Mouse (Mus musculus): ENCODE results near the gene Akain1. TPM values are rescaled to one million over a fixed set of nuclear protein-coding genes. Genes with fewer than 3 reads are reported as not detected.
A peak's percentile ranks its signal among the peaks of the same experiment; 100 is the strongest.

The Akain1 gene
- polyA plus RNA-seq, 1 experiment from 2014 or later, result not detected

DNA sequence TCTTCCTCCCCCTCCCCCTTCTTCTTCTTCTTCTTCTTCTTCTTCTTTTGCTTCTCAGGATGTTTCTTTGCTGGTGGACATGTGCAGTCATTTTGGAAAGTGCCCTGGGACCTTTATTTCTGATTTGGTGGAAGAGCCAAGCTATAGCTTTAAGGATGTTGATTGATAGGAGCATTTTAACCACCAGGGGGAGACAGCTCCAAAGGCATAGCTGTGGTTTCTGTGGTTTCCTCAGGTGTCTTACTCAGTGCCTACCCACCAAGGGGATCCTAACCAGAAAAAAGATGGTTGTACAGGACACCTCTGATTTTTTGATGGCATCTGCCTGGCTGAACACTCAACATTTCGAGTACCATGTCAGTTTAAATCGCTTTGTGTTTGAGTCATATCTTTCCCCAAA lies 56.4 kb downstream of the Akain1 start:
- H3K4me2 ChIP-seq (replicated peaks; ENCODE audit: low read depth, low read length), result no peak overlapping the region
- ATAC-seq (no peak), DNase-seq (ENCODE audit: low spot score) (no peak)
- H3K27ac ChIP-seq (ENCODE audit: low read length), result no peak overlapping the region
- no peaks in the 10 kb centered on the region for H3K36me3 ChIP-seq (ENCODE audit: insufficient read depth, low read length)
- no peaks in the 10 kb centered on the region for H3K4me1 ChIP-seq (ENCODE audit: insufficient read depth, low read depth, low read length)
- H3K27me3 ChIP-seq (replicated peaks; ENCODE audit: insufficient read depth, low read length), result no peaks in the 10 kb centered on the region
- no peak overlapping the region for H3K9ac ChIP-seq (replicated peaks; ENCODE audit: low read depth)
- no peak overlapping the region for H3K4me3 ChIP-seq (ENCODE audit: low read depth, low read length)
- H3K9me3 ChIP-seq (ENCODE audit: low read length), result no peaks in the 10 kb centered on the region
- TF ChIP-seq EP300 (IDR thresholded peaks at IDR 0.05) (no peak), CTCF (IDR thresholded peaks at IDR 0.05) (peak; percentile 17; the same call in 1 of the 2 replicates)
- 36% methylated on average over 2 of the region's 2 CpGs for WGBS

DNA sequence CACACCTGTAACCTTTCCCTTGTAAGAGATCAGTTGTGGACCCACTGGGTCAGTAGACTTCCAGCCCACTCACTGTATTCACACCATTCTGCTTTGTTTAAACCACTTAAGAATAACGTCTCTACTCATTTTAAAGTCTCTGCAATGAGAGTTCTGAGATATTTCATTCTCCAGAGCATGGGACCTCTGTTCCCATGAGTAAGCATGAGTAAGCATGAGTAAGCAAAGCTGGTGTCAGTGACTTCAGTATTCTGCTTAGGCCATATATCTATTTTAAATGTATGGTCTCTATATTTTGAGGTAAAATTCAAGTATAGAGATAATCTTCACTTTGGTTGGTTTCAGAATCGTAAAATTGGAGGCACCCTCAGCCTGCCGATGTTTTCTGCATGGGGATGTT lies 57.0 kb downstream of the Akain1 start:
- Histone ChIP-seq H3K9ac (replicated peaks; ENCODE audit: low read depth) (no peak overlapping the region), H3K9me3 (ENCODE audit: low read length) (no peaks in the 10 kb centered on the region), H3K27me3 (replicated peaks; ENCODE audit: insufficient read depth, low read length) (no peaks in the 10 kb centered on the region), H3K4me1 (ENCODE audit: insufficient read depth, low read depth, low read length) (no peaks in the 10 kb centered on the region), H3K4me3 (ENCODE audit: low read depth, low read length) (no peak overlapping the region), H3K4me2 (replicated peaks; ENCODE audit: low read depth, low read length) (no peak overlapping the region), H3K27ac (ENCODE audit: low read length) (no peak overlapping the region), H3K36me3 (ENCODE audit: insufficient read depth, low read length) (no peaks in the 10 kb centered on the region)
- WGBS, result 75% methylated on average over 3 of the region's 3 CpGs
- ATAC-seq, result no peak
- DNase-seq (ENCODE audit: low spot score), result no peak
- TF ChIP-seq CTCF (IDR thresholded peaks at IDR 0.05) (no peak), EP300 (IDR thresholded peaks at IDR 0.05) (no peak)

DNA sequence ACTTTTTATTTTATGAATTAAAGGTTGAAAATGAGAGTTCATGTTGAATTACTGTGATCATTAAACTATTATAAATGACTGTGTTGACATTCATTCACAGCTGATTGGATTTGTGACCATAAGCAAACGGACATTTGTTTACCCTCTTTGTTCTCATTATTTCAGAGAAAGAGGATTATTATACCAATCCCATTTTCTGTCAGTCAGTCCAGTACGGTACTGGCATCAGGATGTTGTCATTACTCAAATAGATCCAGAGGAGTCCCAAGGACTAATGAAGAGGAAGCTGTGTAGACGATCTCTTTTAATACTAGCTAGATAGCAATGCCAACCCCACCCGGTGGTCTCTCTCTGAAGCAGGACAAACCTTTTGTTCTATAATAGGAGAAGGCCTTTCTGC lies 58.2 kb downstream of the Akain1 start:
- no peak for TF ChIP-seq CTCF (IDR thresholded peaks at IDR 0.05)
- no peak for TF ChIP-seq EP300 (IDR thresholded peaks at IDR 0.05)
- no peak overlapping the region for H3K4me3 ChIP-seq (ENCODE audit: low read depth, low read length)
- H3K36me3 ChIP-seq (ENCODE audit: insufficient read depth, low read length), result no peaks in the 10 kb centered on the region
- no peaks in the 10 kb centered on the region for H3K27me3 ChIP-seq (replicated peaks; ENCODE audit: insufficient read depth, low read length)
- no peak overlapping the region for H3K4me2 ChIP-seq (replicated peaks; ENCODE audit: low read depth, low read length)
- no peaks in the 10 kb centered on the region for H3K9me3 ChIP-seq (ENCODE audit: low read length)
- H3K27ac ChIP-seq (ENCODE audit: low read length), result no peak overlapping the region
- 62% methylated on average over 4 of the region's 4 CpGs for WGBS
- H3K4me1 ChIP-seq (ENCODE audit: insufficient read depth, low read depth, low read length), result no peaks in the 10 kb centered on the region
- ATAC-seq, result no peak
- DNase-seq (ENCODE audit: low spot score), result no peak
- no peak overlapping the region for H3K9ac ChIP-seq (replicated peaks; ENCODE audit: low read depth)

DNA sequence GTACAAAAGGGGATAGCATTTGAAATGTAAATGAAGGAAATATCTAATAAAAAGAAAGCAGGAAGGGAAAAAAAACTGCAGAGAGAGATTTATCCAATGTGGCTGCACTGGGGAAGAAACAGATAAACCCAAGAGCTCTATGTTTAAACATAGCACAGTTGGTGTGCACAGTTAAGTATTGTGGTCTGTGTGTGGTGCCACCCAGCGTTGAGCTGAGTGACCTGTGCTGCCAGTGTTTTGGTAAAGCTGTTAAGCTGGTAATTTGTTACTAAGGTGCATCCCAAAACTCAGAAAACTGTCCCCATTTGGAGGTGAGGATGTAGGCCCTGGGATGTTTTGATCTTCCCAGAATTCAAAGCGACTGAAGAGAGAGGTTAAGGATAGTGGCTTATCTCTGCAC lies 59.8 kb downstream of the Akain1 start:
- Histone ChIP-seq H3K27me3 (replicated peaks; ENCODE audit: insufficient read depth, low read length) (no peaks in the 10 kb centered on the region), H3K9ac (replicated peaks; ENCODE audit: low read depth) (no peak overlapping the region), H3K4me1 (ENCODE audit: insufficient read depth, low read depth, low read length) (no peaks in the 10 kb centered on the region), H3K9me3 (ENCODE audit: low read length) (no peaks in the 10 kb centered on the region), H3K27ac (ENCODE audit: low read length) (no peak overlapping the region), H3K4me3 (ENCODE audit: low read depth, low read length) (no peak overlapping the region), H3K36me3 (ENCODE audit: insufficient read depth, low read length) (no peaks in the 10 kb centered on the region), H3K4me2 (replicated peaks; ENCODE audit: low read depth, low read length) (no peak overlapping the region)
- no peak for ATAC-seq
- no peak for DNase-seq (ENCODE audit: low spot score)
- WGBS, result 40% methylated on average over 2 of the region's 2 CpGs
- no peak for TF ChIP-seq EP300 (IDR thresholded peaks at IDR 0.05)
- no peak for TF ChIP-seq CTCF (IDR thresholded peaks at IDR 0.05)

DNA sequence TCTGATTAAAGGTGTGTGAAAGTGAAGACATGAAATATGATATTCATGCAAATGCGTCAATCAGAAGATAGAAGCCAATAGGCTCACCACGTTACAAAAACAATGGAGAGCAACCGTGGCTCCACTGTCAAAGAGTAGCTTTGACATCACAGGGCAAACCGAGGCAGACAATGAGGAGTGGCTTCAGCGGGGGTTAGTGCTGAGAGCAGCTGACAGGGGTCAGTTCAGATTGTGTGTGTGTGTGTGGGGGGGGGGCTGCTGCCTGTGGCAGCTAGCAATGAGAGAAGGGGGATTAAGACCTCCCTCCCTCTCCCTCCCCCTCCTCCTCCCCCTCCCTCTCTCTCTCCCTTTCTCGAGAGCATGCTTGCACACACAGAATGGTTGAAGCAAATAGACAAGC lies 60.3 kb downstream of the Akain1 start:
- ATAC-seq, result no peak
- Histone ChIP-seq H3K27ac (ENCODE audit: low read length) (no peak overlapping the region), H3K9me3 (ENCODE audit: low read length) (no peaks in the 10 kb centered on the region), H3K4me2 (replicated peaks; ENCODE audit: low read depth, low read length) (no peak overlapping the region), H3K4me1 (ENCODE audit: insufficient read depth, low read depth, low read length) (no peaks in the 10 kb centered on the region), H3K36me3 (ENCODE audit: insufficient read depth, low read length) (no peaks in the 10 kb centered on the region), H3K4me3 (ENCODE audit: low read depth, low read length) (no peak overlapping the region), H3K9ac (replicated peaks; ENCODE audit: low read depth) (no peak overlapping the region), H3K27me3 (replicated peaks; ENCODE audit: insufficient read depth, low read length) (no peaks in the 10 kb centered on the region)
- DNase-seq (ENCODE audit: low spot score), result no peak
- TF ChIP-seq EP300 (IDR thresholded peaks at IDR 0.05) (no peak), CTCF (IDR thresholded peaks at IDR 0.05) (no peak)
- 29% methylated on average over 6 of the region's 6 CpGs for WGBS

DNA sequence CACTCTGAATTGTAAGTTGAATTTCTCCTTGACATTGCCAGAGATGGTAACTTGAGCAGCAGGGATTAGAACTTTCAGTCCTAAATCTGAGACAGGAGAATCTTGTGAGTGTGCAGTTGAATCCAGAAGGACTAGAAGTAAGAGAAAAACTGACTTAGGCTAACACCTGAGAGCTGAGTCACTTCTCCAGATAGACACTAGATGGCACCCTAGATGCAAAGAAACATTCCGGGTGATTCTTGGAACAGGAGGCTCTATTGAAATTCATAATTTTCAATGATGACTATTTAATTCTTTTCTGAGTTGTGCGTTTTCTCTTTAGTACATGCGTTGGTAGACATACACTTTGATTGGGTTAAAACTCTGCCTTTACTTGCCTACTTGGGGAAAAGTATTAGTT lies 66.9 kb downstream of the Akain1 start:
- Histone ChIP-seq H3K36me3 (ENCODE audit: insufficient read depth, low read length) (no peaks in the 10 kb centered on the region), H3K9me3 (ENCODE audit: low read length) (no peaks in the 10 kb centered on the region), H3K4me1 (ENCODE audit: insufficient read depth, low read depth, low read length) (no peaks in the 10 kb centered on the region), H3K27me3 (replicated peaks; ENCODE audit: insufficient read depth, low read length) (no peaks in the 10 kb centered on the region), H3K4me2 (replicated peaks; ENCODE audit: low read depth, low read length) (no peak overlapping the region), H3K27ac (ENCODE audit: low read length) (no peak overlapping the region), H3K4me3 (ENCODE audit: low read depth, low read length) (no peak overlapping the region), H3K9ac (replicated peaks; ENCODE audit: low read depth) (no peak overlapping the region)
- DNase-seq (ENCODE audit: low spot score), result peak; percentile 9
- no peak for ATAC-seq
- TF ChIP-seq CTCF (IDR thresholded peaks at IDR 0.05) (peak; percentile 50), EP300 (IDR thresholded peaks at IDR 0.05) (no peak)
- WGBS, result 33% methylated on average over 3 of the region's 3 CpGs

DNA sequence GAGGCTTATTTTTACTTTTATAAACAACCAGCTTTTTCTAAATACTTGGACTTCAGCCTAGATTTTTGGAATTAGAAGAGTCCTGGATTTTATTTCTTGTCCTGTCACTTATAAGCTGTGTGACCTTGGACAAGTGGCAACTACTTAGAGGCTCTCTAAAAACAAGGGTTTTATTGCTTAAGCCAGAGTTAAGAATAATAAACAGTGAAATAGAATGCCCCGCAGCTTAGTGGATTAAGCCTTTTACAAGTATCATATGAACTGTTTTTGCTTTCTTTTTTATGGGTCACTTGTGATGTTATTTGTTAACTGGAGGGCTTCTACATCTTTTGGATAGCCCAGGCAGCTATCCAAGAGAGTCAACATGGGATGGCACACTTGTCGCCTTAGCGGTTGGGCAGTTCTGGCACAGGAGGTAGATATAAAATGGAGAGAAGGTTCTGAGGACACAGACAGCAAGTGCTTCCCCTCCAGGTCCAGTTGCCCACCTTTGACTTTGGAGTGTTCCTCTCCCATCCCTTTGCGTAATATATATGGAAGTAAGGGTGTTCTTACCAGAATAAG lies 77.3 kb downstream of the Akain1 start:
- Histone ChIP-seq H3K27ac (ENCODE audit: low read length) (no peak overlapping the region), H3K9me3 (ENCODE audit: low read length) (no peaks in the 10 kb centered on the region), H3K4me3 (ENCODE audit: low read depth, low read length) (no peak overlapping the region), H3K9ac (replicated peaks; ENCODE audit: low read depth) (no peak overlapping the region), H3K27me3 (replicated peaks; ENCODE audit: insufficient read depth, low read length) (no peaks in the 10 kb centered on the region), H3K4me1 (ENCODE audit: insufficient read depth, low read depth, low read length) (no peaks in the 10 kb centered on the region), H3K36me3 (ENCODE audit: insufficient read depth, low read length) (no peaks in the 10 kb centered on the region), H3K4me2 (replicated peaks; ENCODE audit: low read depth, low read length) (no peak overlapping the region)
- 79% methylated on average over 4 of the region's 4 CpGs for WGBS
- ATAC-seq, result no peak
- DNase-seq (ENCODE audit: low spot score), result no peak
- TF ChIP-seq CTCF (IDR thresholded peaks at IDR 0.05) (no peak), EP300 (IDR thresholded peaks at IDR 0.05) (no peak)
